Mouse (Mus musculus) megakaryocyte progenitor cell, adult 5-6 weeks (primary cell): ENCODE data around the gene Smco2. TPM values are rescaled to one million over a fixed set of nuclear protein-coding genes. Genes with fewer than 3 reads are reported as not detected.

Experiments used
- ATAC-seq: replicated peaks from 2 replicates; pipeline ENCODE4 v1.8.0; 2016; ENCODE audit warnings: mild to moderate bottlenecking, moderate TSS enrichment, inconsistent platforms; ENCODE audit not compliant: poor library complexity
- total RNA-seq, 2 experiments: library from RNA; stranded (forward) in 1 of 2; stranded (reverse) in 1 of 2; fragments of 157-497, 149-512 nt in 1 of 2; fragments of 200-1000 nt in 1 of 2; gene quantifications; 2 replicates each; pipeline versions ENCODE4 v1.2.3 to v1.2.4; 2015 to 2017

The Smco2 gene
- not detected in 2 replicates for total RNA-seq (2015)
- total RNA-seq (2017): not detected in 2 replicates

- no peak for ATAC-seq
Measured at GRCm38 (mm10) chr6:146850050-146850449, at the start of gene Smco2. Gene Smco2, plus strand, starts transcription at chr6:146850104.

- no peak for ATAC-seq
Measured at GRCm38 (mm10) chr6:146809991-146810390, 39.9 kb upstream of the Smco2 start.

GRCm38 (mm10) chr6:146813007-146813406 is 36.9 kb upstream of the Smco2 start:
- ATAC-seq: no peak

- ATAC-seq: no peak
Measured at GRCm38 (mm10) chr6:146820177-146820965, 29.5 kb upstream of the Smco2 start.

GRCm38 (mm10) chr6:146821958-146822357 is 27.9 kb upstream of the Smco2 start:
- no peak for ATAC-seq

- peak; percentile 99 for ATAC-seq
Measured at GRCm38 (mm10) chr6:146824727-146825486, 25.0 kb upstream of the Smco2 start.

- ATAC-seq: no peak
Measured at GRCm38 (mm10) chr6:146825487-146825773, 24.5 kb upstream of the Smco2 start.

- ATAC-seq: no peak
Measured at GRCm38 (mm10) chr6:146831320-146831719, 18.6 kb upstream of the Smco2 start.

GRCm38 (mm10) chr6:146833485-146834314 is 16.2 kb upstream of the Smco2 start:
- ATAC-seq: peak; percentile 95

GRCm38 (mm10) chr6:146834342-146834741 is 15.6 kb upstream of the Smco2 start:
- 0 out of 2 replicates have a peak, but pooled peaks have one; percentile 21 for ATAC-seq

GRCm38 (mm10) chr6:146835784-146836183 is 14.1 kb upstream of the Smco2 start:
- no peak for ATAC-seq

GRCm38 (mm10) chr6:146837316-146837715 is 12.6 kb upstream of the Smco2 start:
- ATAC-seq: no peak

GRCm38 (mm10) chr6:146838366-146838765 is 11.5 kb upstream of the Smco2 start:
- no peak for ATAC-seq

- no peak for ATAC-seq
Measured at GRCm38 (mm10) chr6:146838863-146839262, 11.0 kb upstream of the Smco2 start.

- no peak for ATAC-seq
Measured at GRCm38 (mm10) chr6:146844867-146845266, 5.0 kb upstream of the Smco2 start.

- ATAC-seq: no peak
Measured at GRCm38 (mm10) chr6:146845347-146845746, 4.6 kb upstream of the Smco2 start.

GRCm38 (mm10) chr6:146845961-146846750 is 3.7 kb upstream of the Smco2 start:
- ATAC-seq: peak; percentile 68

GRCm38 (mm10) chr6:146847402-146847801 is 2.5 kb upstream of the Smco2 start:
- no peak for ATAC-seq

- no peak for ATAC-seq
Measured at GRCm38 (mm10) chr6:146848281-146848680, 1.6 kb upstream of the Smco2 start.

- ATAC-seq: no peak
Measured at GRCm38 (mm10) chr6:146851916-146852315, 2.0 kb downstream of the Smco2 start.

- peak; percentile 61 for ATAC-seq
Measured at GRCm38 (mm10) chr6:146852739-146853138, 2.8 kb downstream of the Smco2 start.
